Mouse (Mus musculus): ENCODE data around the gene Vmn1r175. TPM values are rescaled to one million over a fixed set of nuclear protein-coding genes. Genes with fewer than 3 reads are reported as not detected.
"Not testable (repeated sequence)": the region's sequence is repeated elsewhere in the genome, so short reads cannot be mapped to it uniquely, and the experiment has no call there.

Gene Vmn1r175
- polyA plus RNA-seq (2014; fragmentation: Nextera tagmentation; extraction: Ambion mirVana): not detected in 2 replicates

DNA sequence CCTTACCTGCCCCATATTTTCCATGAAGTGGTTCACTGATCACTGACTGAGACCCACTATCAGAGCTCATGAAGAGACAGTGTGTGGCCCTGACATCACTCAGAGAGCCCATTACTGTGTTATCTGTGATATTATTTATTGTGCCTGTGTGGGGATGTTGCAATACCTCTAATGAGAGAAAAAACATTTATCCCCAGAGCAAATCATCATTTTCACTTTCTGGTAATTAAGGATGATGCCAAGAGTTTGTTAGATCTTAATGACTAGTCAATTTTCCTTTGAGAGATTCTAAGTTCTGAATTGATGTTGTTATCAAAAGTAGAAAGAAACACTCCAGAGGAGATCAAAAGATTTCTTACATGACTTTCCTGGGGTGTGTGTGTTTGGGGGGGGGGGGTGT is at the start of gene Vmn1r175:
TSS of gene Vmn1r175 (minus strand) at position 101 of the 400 bp plus-strand sequence.
- H3K27ac ChIP-seq (ENCODE audit: low read depth); H3K4me3 ChIP-seq (ENCODE audit: low read depth, low read length); H3K27me3 ChIP-seq (ENCODE audit: insufficient read depth, low read length); DNase-seq; H3K4me1 ChIP-seq (ENCODE audit: insufficient read depth); H3K9ac ChIP-seq; H3K9me3 ChIP-seq (ENCODE audit: low read depth, low read length); H3K4me2 ChIP-seq; ATAC-seq (ENCODE audit: insufficient read depth); H3K36me3 ChIP-seq (ENCODE audit: insufficient read depth): not testable (repeated sequence)

DNA sequence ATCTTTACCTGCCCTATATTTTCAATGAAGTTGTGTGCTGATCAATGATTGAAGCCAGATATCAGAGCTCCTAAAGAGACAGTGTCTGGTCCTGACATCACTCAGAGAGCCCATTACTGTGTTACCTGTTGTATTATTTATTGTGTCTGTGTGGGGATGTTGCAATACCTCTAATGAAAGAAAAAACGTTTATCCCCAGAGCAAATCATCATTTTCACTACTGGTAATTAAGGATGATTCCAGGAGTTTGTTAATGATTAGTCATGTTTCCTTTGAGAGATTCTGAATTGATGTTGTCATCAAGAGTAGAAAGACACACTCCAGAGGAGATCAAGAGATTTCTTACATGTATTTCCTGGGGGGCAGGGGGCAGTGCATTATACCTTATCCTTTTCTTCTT is 26.8 kb upstream of the Vmn1r175 start, which contains the start of gene Vmn1r176:
TSS of gene Vmn1r176 (minus strand) at position 101 of the 400 bp plus-strand sequence.
- H3K9me3 ChIP-seq (ENCODE audit: low read depth, low read length); ATAC-seq (ENCODE audit: insufficient read depth); H3K27me3 ChIP-seq (ENCODE audit: insufficient read depth, low read length); H3K36me3 ChIP-seq (ENCODE audit: insufficient read depth); H3K4me3 ChIP-seq (ENCODE audit: low read depth, low read length); H3K4me1 ChIP-seq (ENCODE audit: insufficient read depth); H3K27ac ChIP-seq (ENCODE audit: low read depth); DNase-seq; H3K9ac ChIP-seq; H3K4me2 ChIP-seq: not testable (repeated sequence)
- no CpG with 5 or more reads among the region's 1 CpGs for WGBS

DNA sequence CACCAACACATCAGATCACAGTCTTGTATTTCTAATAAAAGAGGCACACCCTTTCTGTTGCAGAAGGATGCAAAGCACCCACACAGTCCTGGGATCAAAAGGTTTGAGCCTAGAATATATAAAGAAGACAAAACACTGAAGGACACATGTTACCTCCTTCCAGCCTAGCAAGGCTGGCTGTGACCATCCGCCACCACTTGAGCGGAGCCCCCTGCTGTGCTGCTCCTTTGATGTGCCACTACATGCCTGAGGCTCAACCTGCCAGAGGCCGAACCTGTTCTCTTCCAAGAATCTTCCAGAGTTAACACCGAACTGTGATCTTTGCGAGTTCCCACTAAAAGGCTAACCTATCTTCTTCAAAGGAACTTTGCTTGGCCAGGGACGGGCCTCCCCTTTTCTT is 25.9 kb downstream of the Vmn1r175 start:
- Histone ChIP-seq H3K27ac (ENCODE audit: low read depth) (no peak overlapping the region), H3K27me3 (ENCODE audit: insufficient read depth, low read length) (no peaks in the 10 kb centered on the region), H3K9me3 (ENCODE audit: low read depth, low read length) (peaks cover 3% of the 10 kb centered on the region; the same call in 1 of the 2 replicates), H3K4me1 (ENCODE audit: insufficient read depth) (no peaks in the 10 kb centered on the region), H3K4me3 (ENCODE audit: low read depth, low read length) (no peak overlapping the region), H3K9ac (no peak overlapping the region), H3K4me2 (no peak overlapping the region), H3K36me3 (ENCODE audit: insufficient read depth) (no peaks in the 10 kb centered on the region)
- no peak for TF ChIP-seq CTCF (IDR thresholded peaks at IDR 0.05; ENCODE audit: low read depth)
- DNase-seq (no peak), ATAC-seq (ENCODE audit: insufficient read depth) (no peak)
- WGBS: 79% methylated on average over 6 of the region's 6 CpGs

Other genes with a start within 250 kb of the Vmn1r175 start
- gene Vmn1r169, start 235.1 kb downstream of the Vmn1r175 start, polyA plus RNA-seq (2014; fragmentation: Nextera tagmentation; extraction: Ambion mirVana): not detected in 2 replicates
- not detected in 2 replicates for gene Vmn1r170, start 204.5 kb downstream of the Vmn1r175 start, polyA plus RNA-seq (2014; fragmentation: Nextera tagmentation; extraction: Ambion mirVana)
- gene Vmn1r171, start 179.9 kb downstream of the Vmn1r175 start, polyA plus RNA-seq (2014; fragmentation: Nextera tagmentation; extraction: Ambion mirVana): not detected in 2 replicates
- gene Vmn1r172, start 152.3 kb downstream of the Vmn1r175 start, polyA plus RNA-seq (2014; fragmentation: Nextera tagmentation; extraction: Ambion mirVana): not detected in 2 replicates
- not detected in 2 replicates for gene Vmn1r173, start 109.9 kb downstream of the Vmn1r175 start, polyA plus RNA-seq (2014; fragmentation: Nextera tagmentation; extraction: Ambion mirVana)
- gene Vmn1r174, start 58.4 kb downstream of the Vmn1r175 start, polyA plus RNA-seq (2014; fragmentation: Nextera tagmentation; extraction: Ambion mirVana): not detected in 2 replicates
- gene Vmn1r176, start 26.7 kb upstream of the Vmn1r175 start, polyA plus RNA-seq (2014; fragmentation: Nextera tagmentation; extraction: Ambion mirVana): not detected in 2 replicates
- not detected in 2 replicates for gene Vmn1r177, start 55.8 kb upstream of the Vmn1r175 start, polyA plus RNA-seq (2014; fragmentation: Nextera tagmentation; extraction: Ambion mirVana)
- gene Vmn1r178, start 81.4 kb upstream of the Vmn1r175 start, polyA plus RNA-seq (2014; fragmentation: Nextera tagmentation; extraction: Ambion mirVana): not detected in 2 replicates
- gene Vmn1r179, start 116.3 kb upstream of the Vmn1r175 start, polyA plus RNA-seq (2014; fragmentation: Nextera tagmentation; extraction: Ambion mirVana): not detected in 2 replicates
- gene Vmn1r180, start 140.0 kb upstream of the Vmn1r175 start, polyA plus RNA-seq (2014; fragmentation: Nextera tagmentation; extraction: Ambion mirVana): not detected in 2 replicates
- gene Vmn1r181, start 164.0 kb upstream of the Vmn1r175 start, polyA plus RNA-seq (2014; fragmentation: Nextera tagmentation; extraction: Ambion mirVana): not detected in 2 replicates
- not detected in 2 replicates for gene V1rd19, start 191.0 kb upstream of the Vmn1r175 start, polyA plus RNA-seq (2014; fragmentation: Nextera tagmentation; extraction: Ambion mirVana)
- not detected in 2 replicates for gene Vmn1r183, start 242.6 kb upstream of the Vmn1r175 start, polyA plus RNA-seq (2014; fragmentation: Nextera tagmentation; extraction: Ambion mirVana)

Measured in lung, embryonic 14.5 days (tissue).